In the genomic region with DNA sequence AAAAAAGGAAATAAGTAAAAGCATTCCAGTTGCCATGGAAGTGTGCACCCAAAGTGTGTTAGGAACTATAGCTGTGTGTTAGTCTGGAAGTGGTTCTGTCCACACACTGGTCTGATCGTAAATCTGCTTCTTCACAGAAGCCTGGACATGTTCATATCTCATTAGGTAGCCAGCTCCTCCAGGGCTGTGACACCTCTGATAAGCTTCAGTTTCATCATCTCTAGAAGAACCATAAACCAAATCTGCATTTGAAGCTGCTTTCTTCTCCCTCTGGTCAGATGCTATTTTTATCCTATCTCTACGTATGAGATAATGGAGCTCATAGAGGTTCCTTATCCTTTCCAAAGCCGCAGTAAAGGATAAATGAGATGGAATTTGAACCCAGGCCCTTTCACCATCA, we compare ENCODE assay signal across 1 mouse cellular context.
TF ChIP-seq lines count a peak whose summit lies in the region.

No protein-coding gene starts in this region.

TF ChIP-seq in MEL, 35 proteins besides CTCF, POLR2A, EP300 and RAD21 (continued from another document):
- TF ChIP-seq POLR2AphosphoS2 (IDR thresholded peaks at IDR 0.05; ENCODE audit: low read length) (no peak), ZC3H11A (IDR thresholded peaks at IDR 0.05; ENCODE audit: low read depth, low read length) (no peak), JUND (IDR thresholded peaks at IDR 0.05; ENCODE audit: low read depth, low read length) (no peak), UBTF (IDR thresholded peaks at IDR 0.05; ENCODE audit: borderline replicate concordance, insufficient read depth, low read depth, low read length) (no peak), TBP (IDR thresholded peaks at IDR 0.05; ENCODE audit: low read depth, low read length) (no peak), MAFK (IDR thresholded peaks at IDR 0.05; ENCODE audit: borderline replicate concordance, low read depth, low read length) (no peak; the same call in 1 of the 2 replicates), USF2 (IDR thresholded peaks at IDR 0.05; ENCODE audit: borderline replicate concordance in 1 of 2, insufficient read depth in 1 of 2, low read depth in 1 of 2, low read length in 2 of 2) (no peak), MAZ (IDR thresholded peaks at IDR 0.05; ENCODE audit: low read depth, low read length) (no peak), RCOR1 (IDR thresholded peaks at IDR 0.05; ENCODE audit: low read depth, low read length) (peak; percentile 94), BHLHE40 (IDR thresholded peaks at IDR 0.05; ENCODE audit: borderline replicate concordance, low read depth, low read length) (peak; percentile 16; the same call in 1 of the 2 replicates), CHD1 (IDR thresholded peaks at IDR 0.05; ENCODE audit: low read depth, low read length) (no peak), ETS1 (IDR thresholded peaks at IDR 0.05; ENCODE audit: low read depth, low read length) (peak; percentile 76), MYB (IDR thresholded peaks at IDR 0.05; ENCODE audit: low read depth, low read length) (no peak), GATA1 (IDR thresholded peaks at IDR 0.05; ENCODE audit: low read depth, low read length) (peak; percentile 88), KAT2A (conservative IDR thresholded peaks at IDR 0.05; ENCODE audit: low read depth, low read length) (no peak), ELF1 (IDR thresholded peaks at IDR 0.05; ENCODE audit: low read depth, low read length) (no peak), TAL1 (IDR thresholded peaks at IDR 0.05; ENCODE audit: low read length) (peak; percentile 72), MAX (IDR thresholded peaks at IDR 0.05; ENCODE audit: low read length) (no peak), POLR2AphosphoS5 (IDR thresholded peaks at IDR 0.05; ENCODE audit: borderline replicate concordance, low read depth, low read length) (no peak), ZMIZ1 (IDR thresholded peaks at IDR 0.05; ENCODE audit: low read depth, low read length) (no peak), SMC3 (IDR thresholded peaks at IDR 0.05; ENCODE audit: low read depth, low read length) (no peak)
TF ChIP-seq in MEL: peak in this region for 7.
